8 mouse cellular contexts compared by ENCODE assay signal in the genomic region with DNA sequence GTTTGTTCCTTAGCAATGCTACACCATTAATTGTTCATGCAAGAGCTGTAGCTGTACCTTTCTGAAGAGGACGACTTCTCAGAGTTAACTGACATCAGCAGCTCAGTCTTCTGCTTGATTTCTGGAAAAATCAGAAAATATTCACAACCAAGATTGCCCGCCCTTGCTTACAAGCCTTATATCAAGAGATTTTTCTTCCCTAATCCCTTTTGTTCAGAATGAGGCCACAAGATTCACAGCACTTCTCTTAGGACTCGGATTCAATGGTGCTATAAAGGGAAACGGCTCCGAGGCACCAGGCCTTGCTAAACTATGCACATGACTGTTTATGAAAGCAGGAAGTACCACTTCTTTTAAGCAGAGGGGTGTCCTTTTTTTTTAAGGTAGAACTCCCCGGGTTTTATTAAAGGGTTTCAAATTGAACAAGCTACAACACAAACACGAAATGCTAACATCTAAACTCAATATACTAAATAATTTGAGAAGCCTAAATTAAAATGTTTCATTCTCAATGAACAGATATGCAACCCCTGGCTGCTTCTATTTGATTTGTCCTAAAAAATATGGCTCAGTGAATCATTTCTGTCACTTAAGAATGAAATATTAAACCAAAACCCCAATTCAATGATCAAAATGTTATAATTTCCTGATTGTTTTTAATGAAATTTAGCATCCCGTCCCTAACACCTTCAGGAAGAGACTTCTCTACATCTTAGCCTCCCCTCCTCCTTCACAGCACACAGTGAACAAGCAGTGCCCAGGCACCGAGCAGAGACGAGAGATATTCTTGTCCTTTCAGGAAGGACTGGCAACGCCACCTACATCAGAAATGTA.
DNase-seq lines count a peak whose midpoint lies in the region; ATAC-seq and TF ChIP-seq lines count a peak whose summit lies in the region.

No protein-coding gene starts in this region.

- intact Hi-C loops in gastrocnemius, postnatal 14 days (cut with DNase I; ENCODE audit: low total_unique reads): no loop called here
- intact Hi-C loops in left cerebral cortex, postnatal 25 days (cut with DNase I): loop anchor here (5.0 kb wide), 2 partner anchors 84 to 109 kb away; no protein-coding TSS in a partner anchor

- H3K9ac ChIP-seq in intestine, embryonic 15.5 days: peak overlapping the region; percentile 51

- no peak for DNase-seq in testis, postnatal 10 days (ENCODE audit: low spot score)
- DNase-seq in embryo, embryonic 10.5 days (ENCODE audit: low spot score): peak; percentile 75
- DNase-seq in gastrocnemius, postnatal 14 days: peak; percentile 21
- peak; percentile 69 to 84 for DNase-seq in left cerebral cortex, postnatal 25 days (ENCODE audit: low spot score in 2 of 2)
- DNase-seq in mesoderm, embryonic 11.5 days (ENCODE audit: low read depth, low spot score): peak; percentile 50
- DNase-seq in skeletal muscle tissue, adult 2 months (ENCODE audit: low read depth, low spot score): peak; percentile 78

- no peaks in the 10 kb centered on the region for H3K9me3 ChIP-seq in intestine, embryonic 15.5 days

- H3K4me1 ChIP-seq in testis, adult 2 months (ENCODE audit: control insufficient read depth, insufficient read depth, low read length): no peaks in the 10 kb centered on the region
- 0 out of 2 replicates have a peak, but pooled peaks cover 3% of the 10 kb centered on the region for H3K4me1 ChIP-seq in intestine, embryonic 15.5 days (replicated peaks)

- WGBS in intestine, embryonic 15.5 days: 3% methylated on average over 11 of the region's 11 CpGs

- H3K4me2 ChIP-seq in intestine, embryonic 15.5 days (replicated peaks): peak overlapping the region; percentile 77

- peak overlapping the region; percentile 54 for H3K27ac ChIP-seq in testis, adult 2 months (ENCODE audit: control insufficient read depth, insufficient read depth, low read depth, low read length)
- H3K27ac ChIP-seq in intestine, embryonic 15.5 days: peak overlapping the region; percentile 86

- H3K4me3 ChIP-seq in testis, adult 2 months (ENCODE audit: control insufficient read depth, low read depth, low read length): peak overlapping the region; percentile 45; the same call in 1 of the 2 replicates
- peak overlapping the region; percentile 42 for H3K4me3 ChIP-seq in intestine, embryonic 15.5 days (replicated peaks)

- no peak for TF ChIP-seq POLR2A in testis, adult 2 months (IDR thresholded peaks at IDR 0.05; ENCODE audit: control insufficient read depth, low read depth, low read length)

- no peaks in the 10 kb centered on the region for H3K36me3 ChIP-seq in testis, adult 2 months (ENCODE audit: control insufficient read depth, insufficient read depth, low read length)
- H3K36me3 ChIP-seq in intestine, embryonic 15.5 days: 0 out of 2 replicates have a peak, but pooled peaks cover 2% of the 10 kb centered on the region

- TF ChIP-seq CTCF in testis, adult 2 months (IDR thresholded peaks at IDR 0.05; ENCODE audit: control insufficient read depth, insufficient read depth, insufficient replicate concordance, low read depth, low read length): no peak

- no peaks in the 10 kb centered on the region for H3K27me3 ChIP-seq in testis, adult 2 months (ENCODE audit: control insufficient read depth, insufficient read depth, low read length)
- H3K27me3 ChIP-seq in intestine, embryonic 15.5 days (replicated peaks): no peaks in the 10 kb centered on the region

- ATAC-seq in intestine, embryonic 15.5 days: peak; percentile 96
